Mouse (Mus musculus) heart, adult 2 months (tissue): ENCODE measurements around the gene Spsb2. TPM values are rescaled to one million over a fixed set of nuclear protein-coding genes. Genes with fewer than 3 reads are reported as not detected.

Source experiments
- DNase-seq, 2 experiments: peaks; one replicate each; pipeline ENCODE4 v3.0.0; 2021
- H3K27ac ChIP-seq: fragments of 200-600 bp; 2 replicates; pipeline ENCODE4 v1.8.1; 2022
- H3K27me3 ChIP-seq: fragments of 200-500 bp; 2 replicates; pipeline ENCODE4 v1.6.1; 2012; ENCODE audit warnings: mild to moderate bottlenecking, low read length, inconsistent platforms, mixed read lengths; ENCODE audit not compliant: control insufficient read depth, insufficient read depth
- H3K36me3 ChIP-seq: fragments of 200-500 bp; 2 replicates; pipeline ENCODE4 v1.6.1; 2012; ENCODE audit warnings: low read length, inconsistent platforms; ENCODE audit not compliant: control insufficient read depth, insufficient read depth
- H3K4me1 ChIP-seq: fragments of 200-500 bp; 2 replicates; pipeline ENCODE4 v1.6.1; 2011; ENCODE audit warnings: low read length; ENCODE audit not compliant: control insufficient read depth, insufficient read depth
- H3K4me3 ChIP-seq: fragments of 200-600 bp; 2 replicates; pipeline ENCODE4 v1.8.1; 2022
- H3K79me2 ChIP-seq: fragments of 200-500 bp; replicated peaks from 2 replicates; pipeline ENCODE4 v1.6.1; 2012; ENCODE audit warnings: mild to moderate bottlenecking, inconsistent platforms, low read length, moderate library complexity, mixed read lengths; ENCODE audit not compliant: control insufficient read depth, insufficient read depth
- H3K9ac ChIP-seq: fragments of 200-500 bp; 2 replicates; pipeline ENCODE4 v1.6.1; 2012; ENCODE audit warnings: low read depth, mild to moderate bottlenecking, control low read depth, inconsistent platforms, low read length, mixed read lengths
- CTCF ChIP-seq: fragments of 200-600 bp; IDR thresholded peaks from 2 replicates; pipeline ENCODE4 v1.8.1; 2022; ENCODE audit warnings: antibody characterized with exemption, mild to moderate bottlenecking, moderate library complexity
- EP300 ChIP-seq: fragments of 200-500 bp; IDR thresholded peaks from 2 replicates; pipeline ENCODE4 v1.6.1; 2011; ENCODE audit warnings: low read depth, low read length, control low read depth; ENCODE audit not compliant: insufficient read depth
- POLR2A ChIP-seq: fragments of 200-500 bp; IDR thresholded peaks from 2 replicates; pipeline ENCODE4 v1.6.1; 2011; ENCODE audit warnings: mild to moderate bottlenecking, low read depth, low read length, control low read depth; ENCODE audit not compliant: insufficient read depth
- WGBS: fragments of 180-500 bp; shearing (Covaris S2); methylation state at CpG from one replicate; pipeline ENCODE4 v1.1.7; 2018; 5-methylcytosine and 5-hydroxymethylcytosine counted together
- intact Hi-C: fragments of 180-260 bp; cut with DNase I; formaldehyde crosslinking; loops from one replicate; pipeline ENCODE4 v1.15.1; 2025
- long read RNA-seq: library from polyadenylated mRNA; stranded (forward); transcript quantifications from one replicate; pipeline ENCODE4 v2.0.0, GENCODE M21; 2021
- polyA plus RNA-seq: library from polyadenylated mRNA; depleted of rRNA; stranded (reverse); fragments of >200 nt; gene quantifications from 2 replicates; pipeline ENCODE4 v1.2.3, GENCODE M21; 2012; rRNA removed
- total RNA-seq, 2 experiments: library from RNA; stranded (reverse); gene quantifications; 2 replicates each; pipeline ENCODE4 v1.2.3; 2021

The Spsb2 gene
- 1 to 10 TPM; 3.2 TPM for total RNA-seq
- polyA plus RNA-seq = 2.8 and 4.4 TPM in 2 replicates
- long read RNA-seq, partial matches to known transcripts = 1 of 4 reads
- long read RNA-seq, other reads (novel, unspliced or antisense) = 0 of 4 reads

DNA sequence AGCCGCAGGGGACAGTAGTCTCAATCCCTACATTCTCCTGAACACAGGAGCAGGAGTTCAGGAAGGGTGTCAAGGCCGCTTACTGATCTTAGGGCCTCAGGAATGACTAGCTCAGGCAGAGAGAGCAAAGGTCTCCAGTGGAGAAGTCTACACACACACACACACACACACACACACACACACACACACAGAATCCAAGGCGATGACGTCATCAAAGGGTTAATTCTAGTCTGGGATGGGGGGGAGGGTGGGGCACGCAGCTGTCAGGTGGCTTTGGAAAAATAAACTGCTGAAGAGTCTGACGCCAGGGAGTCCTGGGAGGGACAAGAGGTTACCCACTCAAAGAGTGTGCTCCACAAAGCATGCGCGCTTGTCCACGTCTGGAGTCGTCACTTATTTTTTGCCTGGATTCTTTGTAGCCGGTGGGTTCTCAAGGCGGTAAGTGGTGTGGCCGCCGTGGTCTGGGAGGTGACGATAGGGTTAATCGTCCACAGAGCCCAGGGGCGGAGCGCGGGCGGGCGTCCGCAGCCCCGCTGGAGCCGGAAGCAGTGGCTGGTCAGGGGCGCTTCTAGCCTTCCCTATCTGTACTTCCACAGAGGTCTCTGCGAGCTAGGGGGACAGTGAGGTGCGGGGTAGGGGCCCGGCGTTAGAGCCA, at the start of gene Spsb2:
Gene Spsb2 (plus strand): TSS at position 304 of the 655 bp plus-strand sequence.
- H3K4me1 ChIP-seq = peaks cover 14% of the 10 kb centered on the region
- intact Hi-C loops = loop anchor here (5.0 kb wide), 2 partner anchors 66 to 106 kb away; partner anchors contain the start of gene Grcc10
- no peaks in the 10 kb centered on the region for H3K79me2 ChIP-seq
- peak within 1 kb of the TSS; percentile 85 for H3K9ac ChIP-seq
- no peaks in the 10 kb centered on the region for H3K27me3 ChIP-seq
- 2% methylated on average over 29 of the region's 29 CpGs for WGBS
- H3K4me3 ChIP-seq = peak within 1 kb of the TSS; percentile 61
- H3K36me3 ChIP-seq = no peaks in the 10 kb centered on the region; the same call in 1 of the 2 replicates
- H3K27ac ChIP-seq = peak within 1 kb of the TSS; percentile 81
- TF ChIP-seq POLR2A = 0 out of 2 replicates have a peak, but pooled peaks have one; percentile 10
- no peak for TF ChIP-seq EP300
- peak; percentile 85 to 86 for DNase-seq

DNA sequence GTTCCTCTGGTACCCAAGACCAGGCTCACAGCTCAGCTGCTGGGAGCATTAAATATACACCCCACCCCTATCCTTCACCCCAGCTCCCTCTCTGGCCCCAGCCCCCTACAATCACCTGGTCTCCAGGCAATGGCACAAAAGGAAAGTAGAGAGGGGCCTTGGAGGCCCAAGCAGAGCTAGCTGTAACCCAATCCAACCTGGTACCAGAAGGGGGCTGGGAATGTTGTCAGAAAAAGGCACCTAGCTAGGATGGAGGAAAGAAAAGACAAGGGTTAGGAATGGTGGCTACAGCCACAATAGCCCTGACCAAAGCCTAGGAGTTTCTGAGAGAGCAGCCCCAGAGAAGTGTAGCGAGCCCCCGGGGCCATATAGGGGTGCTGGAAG, 49.6 kb upstream of the Spsb2 start:
- Histone ChIP-seq H3K27ac (peak overlapping the region; percentile 85), H3K4me1 (peaks cover 8% of the 10 kb centered on the region), H3K27me3 (no peaks in the 10 kb centered on the region), H3K9ac (no peak overlapping the region; the same call in 1 of the 2 replicates), H3K4me3 (peak overlapping the region; percentile 12; the same call in 1 of the 2 replicates), H3K36me3 (no peaks in the 10 kb centered on the region), H3K79me2 (no peaks in the 10 kb centered on the region)
- intact Hi-C loops = loop anchor here (1.0 to 5.0 kb wide), 6 partner anchors 19 to 267 kb away; partner anchors contain the start of genes C1ra, C1rb and C1rl
- TF ChIP-seq EP300 (no peak), CTCF (no peak), POLR2A (no peak)
- no peak for DNase-seq
- 47% methylated on average over 2 of the region's 2 CpGs for WGBS

DNA sequence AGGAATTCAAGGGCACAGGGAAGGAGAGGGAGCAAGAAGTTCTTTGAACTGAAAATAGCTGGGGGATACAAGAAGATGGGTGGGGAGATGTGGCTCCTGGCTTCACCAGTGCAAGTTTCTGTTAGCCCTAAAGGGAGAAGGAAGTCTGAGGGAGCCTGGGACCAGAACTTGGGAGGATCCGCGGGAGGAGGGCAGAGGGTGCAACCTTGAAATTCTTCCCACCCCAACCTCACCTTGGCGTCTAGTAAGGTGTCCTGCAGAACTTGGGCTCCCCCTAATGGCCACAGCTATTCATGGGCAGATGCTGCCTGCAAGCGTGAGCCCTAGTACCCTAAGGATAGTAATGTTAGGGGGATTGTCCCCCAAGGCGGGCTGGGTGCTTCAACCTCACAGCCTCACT, 49.2 kb upstream of the Spsb2 start:
- WGBS = 3% methylated on average over 5 of the region's 5 CpGs
- Histone ChIP-seq H3K9ac (peak overlapping the region; percentile 24; the same call in 1 of the 2 replicates), H3K4me1 (peaks cover 8% of the 10 kb centered on the region), H3K27me3 (no peaks in the 10 kb centered on the region), H3K4me3 (no peak overlapping the region; the same call in 1 of the 2 replicates), H3K36me3 (no peaks in the 10 kb centered on the region), H3K79me2 (no peaks in the 10 kb centered on the region), H3K27ac (peak overlapping the region; percentile 85)
- TF ChIP-seq EP300 (peak; percentile 93), POLR2A (peak; percentile 55), CTCF (peak; percentile 99)
- intact Hi-C loops = loop anchor here (1.0 to 5.0 kb wide), 6 partner anchors 19 to 267 kb away; partner anchors contain the start of genes C1ra, C1rb and C1rl
- peak; percentile 83 to 85 for DNase-seq

DNA sequence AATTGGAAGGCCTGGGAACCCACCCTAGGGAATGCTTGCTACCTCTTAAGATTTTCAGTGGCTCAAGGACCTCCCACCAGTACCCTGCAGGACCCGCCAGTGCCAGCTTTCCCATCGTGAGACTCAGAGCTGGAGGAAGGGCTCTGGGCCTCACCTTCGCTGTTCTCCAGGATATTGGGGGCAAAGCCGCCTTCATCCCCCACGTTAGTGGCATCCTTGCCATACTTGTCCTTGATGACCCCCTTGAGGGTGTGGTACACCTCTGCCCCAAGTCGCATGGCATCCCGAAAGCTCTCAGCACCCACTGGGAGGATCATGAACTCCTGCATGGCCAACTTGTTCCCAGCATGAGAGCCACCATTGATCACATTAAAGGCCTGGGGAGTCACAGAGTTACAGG, 42.5 kb upstream of the Spsb2 start:
- no peak overlapping the region for H3K27ac ChIP-seq
- H3K4me1 ChIP-seq = no peaks in the 10 kb centered on the region
- no peaks in the 10 kb centered on the region for H3K79me2 ChIP-seq
- TF ChIP-seq EP300 = no peak
- TF ChIP-seq POLR2A = no peak
- no peak for TF ChIP-seq CTCF
- peaks cover 3% of the 10 kb centered on the region; the same call in 1 of the 2 replicates for H3K27me3 ChIP-seq
- no peak overlapping the region for H3K9ac ChIP-seq
- no peak for DNase-seq
- H3K4me3 ChIP-seq = no peak overlapping the region
- H3K36me3 ChIP-seq = no peaks in the 10 kb centered on the region
- intact Hi-C loops = no loop called here
- WGBS = 79% methylated on average over 7 of the region's 7 CpGs

DNA sequence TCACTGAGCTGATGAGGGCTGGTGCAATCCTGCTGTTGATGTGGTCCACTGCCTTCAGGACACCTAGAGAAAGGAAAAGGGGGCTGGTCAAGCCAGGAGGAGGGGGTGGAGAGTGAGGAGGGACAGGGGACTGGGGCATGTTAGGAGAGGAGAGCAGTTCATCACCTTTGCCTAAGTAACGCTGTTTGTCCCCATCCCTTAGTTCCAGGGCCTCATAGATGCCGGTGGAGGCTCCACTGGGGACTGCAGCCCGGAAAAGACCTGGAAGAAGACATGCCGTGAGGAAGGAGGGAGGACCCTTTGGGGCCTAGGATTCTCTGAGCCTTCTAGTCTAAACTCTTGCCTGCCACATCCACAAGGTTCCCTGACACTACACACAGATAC, 40.9 kb upstream of the Spsb2 start:
- no peak overlapping the region for H3K27ac ChIP-seq
- H3K4me3 ChIP-seq = no peak overlapping the region
- no peaks in the 10 kb centered on the region for H3K4me1 ChIP-seq
- no peak for DNase-seq
- no peak overlapping the region for H3K9ac ChIP-seq
- no peaks in the 10 kb centered on the region for H3K79me2 ChIP-seq
- no peaks in the 10 kb centered on the region for H3K36me3 ChIP-seq
- TF ChIP-seq POLR2A (no peak), CTCF (no peak), EP300 (no peak)
- intact Hi-C loops = no loop called here
- H3K27me3 ChIP-seq = peaks cover 3% of the 10 kb centered on the region; the same call in 1 of the 2 replicates
- 64% methylated on average over 4 of the region's 4 CpGs for WGBS
